Mouse (Mus musculus): ENCODE results near the gene Atp5j2. TPM values are rescaled to one million over a fixed set of nuclear protein-coding genes. Genes with fewer than 3 reads are reported as not detected.

Atp5j2 gene
- polyA plus RNA-seq, 1 experiment from 2014 or later: 582 TPM

DNA sequence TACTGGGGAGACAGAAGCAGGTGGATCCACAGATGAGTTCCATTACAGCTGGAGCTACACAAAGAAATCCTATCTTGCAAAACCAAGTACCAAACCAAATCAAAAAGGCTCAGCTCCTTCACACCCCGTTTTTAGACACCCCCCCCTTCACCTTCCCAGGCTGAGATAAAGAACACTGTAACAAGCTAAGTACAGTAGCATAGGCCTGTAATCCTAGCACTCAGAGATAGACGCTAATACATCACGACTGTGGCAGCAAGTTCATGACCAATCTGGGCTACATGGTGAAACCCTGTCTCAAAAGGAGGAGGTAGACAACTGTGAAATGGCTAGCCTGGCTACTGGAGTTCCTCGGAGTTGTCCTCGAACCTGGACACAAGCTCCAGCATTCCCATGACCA, 1.5 kb downstream of the Atp5j2 start:
- Histone ChIP-seq H3K27ac (peak overlapping the region; percentile 98), H3K9me3 (no peaks in the 10 kb centered on the region), H3K4me3 (peak overlapping the region; percentile 95), H3K27me3 (ENCODE audit: insufficient read depth, poor library complexity, severe bottlenecking) (no peaks in the 10 kb centered on the region), H3K36me3 (peaks cover 62% of the 10 kb centered on the region), H3K4me1 (replicated peaks) (peaks cover 22% of the 10 kb centered on the region)
- 65% methylated on average over 5 of the region's 5 CpGs for WGBS
- DNase-seq (ENCODE audit: low spot score): no peak

GRCm38 (mm10) chr5:145189416-145189815, 2.4 kb downstream of the Atp5j2 start:
- 94% methylated on average over 6 of the region's 6 CpGs for WGBS
- DNase-seq (ENCODE audit: low spot score): no peak
- Histone ChIP-seq H3K36me3 (peaks cover 62% of the 10 kb centered on the region), H3K4me1 (replicated peaks) (peaks cover 22% of the 10 kb centered on the region), H3K27ac (no peak overlapping the region), H3K9me3 (no peaks in the 10 kb centered on the region), H3K27me3 (ENCODE audit: insufficient read depth, poor library complexity, severe bottlenecking) (no peaks in the 10 kb centered on the region), H3K4me3 (peak overlapping the region; percentile 95; the same call in 1 of the 2 replicates)

DNA sequence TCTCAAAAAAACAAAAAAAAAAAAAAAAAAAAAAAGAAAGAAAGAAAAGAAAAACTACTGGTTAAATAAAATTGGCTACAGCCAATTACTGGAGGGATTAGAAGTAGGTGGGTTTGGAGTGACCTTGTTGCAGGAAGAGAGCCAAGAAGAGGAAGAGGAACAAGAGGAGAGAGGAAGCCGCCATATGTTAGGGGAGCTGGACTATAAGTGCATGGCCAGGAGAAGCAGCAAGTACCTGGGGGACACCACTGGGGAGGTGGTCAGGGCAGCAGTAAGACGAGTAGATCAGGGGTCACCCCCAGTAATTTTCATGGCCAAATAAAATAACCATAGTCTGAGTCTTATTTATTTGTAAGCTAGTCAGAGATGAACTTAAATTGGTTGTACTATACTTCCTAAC, 6.6 kb downstream of the Atp5j2 start:
- DNase-seq (ENCODE audit: low spot score): no peak
- WGBS: 91% methylated on average over 2 of the region's 2 CpGs
- Histone ChIP-seq H3K36me3 (peaks cover 93% of the 10 kb centered on the region), H3K27ac (no peak overlapping the region), H3K9me3 (no peaks in the 10 kb centered on the region), H3K4me1 (replicated peaks) (peaks cover 10% of the 10 kb centered on the region), H3K27me3 (ENCODE audit: insufficient read depth, poor library complexity, severe bottlenecking) (no peaks in the 10 kb centered on the region), H3K4me3 (no peak overlapping the region)

DNA sequence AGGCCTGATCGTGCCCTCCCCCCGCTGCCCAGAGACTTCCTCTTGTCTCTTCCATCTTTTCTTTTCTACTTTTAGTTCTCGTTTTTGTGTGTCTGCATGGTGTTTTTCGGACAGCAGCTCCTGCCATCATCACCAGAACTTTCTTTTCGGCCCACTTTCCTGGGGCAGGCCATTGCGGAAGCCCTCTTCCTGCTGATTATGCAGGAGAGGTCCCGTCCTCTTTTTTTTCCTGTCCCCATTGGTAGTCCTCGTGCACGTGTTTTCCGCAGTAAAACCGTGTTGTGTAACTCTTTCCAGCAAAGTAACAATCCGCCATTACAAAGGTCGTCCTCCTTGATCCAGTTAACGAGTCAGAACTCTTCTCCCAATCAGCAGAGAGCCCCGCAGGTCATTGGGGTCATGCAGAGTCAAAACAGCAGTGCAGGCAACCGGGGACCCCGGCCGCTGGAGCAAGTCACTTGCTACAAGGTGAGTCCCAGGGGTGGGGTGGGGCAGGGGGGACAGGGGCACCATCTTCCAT, 13.3 kb downstream of the Atp5j2 start:
- DNase-seq (ENCODE audit: low spot score): no peak
- Histone ChIP-seq H3K9me3 (no peaks in the 10 kb centered on the region), H3K27me3 (ENCODE audit: insufficient read depth, poor library complexity, severe bottlenecking) (no peaks in the 10 kb centered on the region), H3K4me3 (no peak overlapping the region), H3K36me3 (peaks cover 100% of the 10 kb centered on the region), H3K4me1 (replicated peaks) (no peaks in the 10 kb centered on the region), H3K27ac (no peak overlapping the region)
- 87% methylated on average over 18 of the region's 18 CpGs for WGBS

- peak overlapping the region; percentile 91 for H3K27ac ChIP-seq
- H3K4me3 ChIP-seq: peak overlapping the region; percentile 96
- no peak for DNase-seq (ENCODE audit: low spot score)
- WGBS: 0% methylated on average over 28 of the region's 28 CpGs
- no peaks in the 10 kb centered on the region for H3K27me3 ChIP-seq (ENCODE audit: insufficient read depth, poor library complexity, severe bottlenecking)
- peaks cover 22% of the 10 kb centered on the region for H3K4me1 ChIP-seq (replicated peaks)
- H3K9me3 ChIP-seq: no peaks in the 10 kb centered on the region
- H3K36me3 ChIP-seq: peaks cover 54% of the 10 kb centered on the region
Measured at GRCm38 (mm10) chr5:145167306-145167661, 24.6 kb downstream of the Atp5j2 start.

DNA sequence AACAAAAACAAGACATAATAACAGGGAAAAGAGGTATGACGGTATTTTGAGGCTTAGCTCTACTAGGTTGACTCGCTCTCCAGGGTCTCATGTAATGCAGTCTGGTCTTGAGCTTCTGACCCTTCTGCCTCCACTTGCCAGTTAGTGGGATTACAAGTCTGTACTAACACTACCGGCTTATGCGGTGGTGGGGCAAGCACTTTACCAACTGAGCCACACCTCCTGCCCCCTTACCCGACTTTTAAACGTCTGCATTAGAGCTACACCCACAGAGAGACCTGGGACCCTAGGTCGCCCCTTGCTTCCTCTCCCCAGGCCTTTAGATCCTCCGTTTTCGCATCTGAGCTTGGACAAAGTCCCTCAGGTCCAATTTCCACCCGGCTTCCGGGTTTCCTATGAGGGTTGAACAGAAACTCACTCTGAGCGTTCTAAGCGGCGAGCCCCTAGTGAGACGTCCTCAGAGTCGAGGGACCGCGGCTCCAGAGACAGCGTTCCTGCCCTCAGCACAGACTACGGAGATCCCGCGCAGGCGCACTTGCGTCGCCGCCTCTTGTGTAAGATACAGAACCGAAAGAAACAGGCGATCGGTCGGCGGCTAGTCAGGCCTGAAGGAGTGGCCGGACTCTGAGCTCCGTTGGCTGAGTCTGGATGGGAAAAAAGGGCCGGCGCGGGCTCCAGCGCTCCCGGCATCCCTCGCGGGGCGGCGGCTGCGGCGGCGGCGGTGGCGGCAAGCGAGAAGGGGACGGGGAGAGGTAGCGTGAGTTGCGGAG, 25.1 kb downstream of the Atp5j2 start, which contains the start of the genes Ptcd1 and Cpsf4:
Ptcd1 (minus strand) TSS at position 573 of the 770 bp plus-strand sequence.
Cpsf4 (plus strand) TSS at position 678 of the 770 bp plus-strand sequence.
- peaks cover 22% of the 10 kb centered on the region for H3K4me1 ChIP-seq (replicated peaks)

GRCm38 (mm10) chr5:145165184-145165583, 26.7 kb downstream of the Atp5j2 start:
- H3K9me3 ChIP-seq: no peaks in the 10 kb centered on the region
- peak overlapping the region; percentile 18; the same call in 1 of the 2 replicates for H3K4me3 ChIP-seq
- WGBS: 86% methylated on average over 15 of the region's 15 CpGs
- H3K27me3 ChIP-seq (ENCODE audit: insufficient read depth, poor library complexity, severe bottlenecking): no peaks in the 10 kb centered on the region
- no peak for DNase-seq (ENCODE audit: low spot score)
- H3K27ac ChIP-seq: no peak overlapping the region
- H3K36me3 ChIP-seq: peaks cover 53% of the 10 kb centered on the region
- H3K4me1 ChIP-seq (replicated peaks): peaks cover 22% of the 10 kb centered on the region

More for the DNA sequence above, 25.1 kb downstream of the Atp5j2 start, which contains the start of the genes Ptcd1 and Cpsf4:
- DNase-seq (ENCODE audit: low spot score): peak; percentile 99
- WGBS: under 1% methylated on average over 51 of the region's 51 CpGs
- H3K27me3 ChIP-seq (ENCODE audit: insufficient read depth, poor library complexity, severe bottlenecking): no peaks in the 10 kb centered on the region
- peak within 1 kb of the TSS; percentile 96 for H3K4me3 ChIP-seq
- peaks cover 53% of the 10 kb centered on the region for H3K36me3 ChIP-seq
- H3K27ac ChIP-seq: peak within 1 kb of the TSS; percentile 91
- no peaks in the 10 kb centered on the region for H3K9me3 ChIP-seq

GRCm38 (mm10) chr5:145164710-145165109, 27.2 kb downstream of the Atp5j2 start:
- 72% methylated on average over 3 of the region's 3 CpGs for WGBS
- DNase-seq (ENCODE audit: low spot score): no peak
- Histone ChIP-seq H3K27ac (no peak overlapping the region), H3K27me3 (ENCODE audit: insufficient read depth, poor library complexity, severe bottlenecking) (no peaks in the 10 kb centered on the region), H3K9me3 (no peaks in the 10 kb centered on the region), H3K4me3 (no peak overlapping the region), H3K36me3 (peaks cover 54% of the 10 kb centered on the region), H3K4me1 (replicated peaks) (peaks cover 22% of the 10 kb centered on the region)

DNA sequence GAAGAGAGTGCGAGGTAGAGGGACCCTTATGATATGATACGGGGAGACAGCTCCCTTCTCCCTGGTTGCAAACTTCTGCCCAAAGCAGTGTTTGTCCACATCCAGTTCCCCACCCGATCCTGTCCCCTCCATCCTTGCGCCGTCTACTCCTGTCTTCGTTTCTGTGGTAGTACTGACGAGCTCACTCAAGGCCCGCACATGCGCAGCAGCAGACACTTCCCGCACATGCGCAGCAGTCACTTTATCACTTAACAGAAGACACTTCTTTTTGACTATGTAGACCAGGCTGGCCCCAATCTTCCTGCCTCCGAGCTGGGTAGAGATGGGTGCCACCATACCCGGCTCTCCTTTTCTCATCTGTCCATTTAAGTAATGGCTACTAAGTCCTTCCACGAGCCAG, 30.5 kb downstream of the Atp5j2 start:
- H3K9me3 ChIP-seq: no peaks in the 10 kb centered on the region
- peaks cover 86% of the 10 kb centered on the region for H3K36me3 ChIP-seq
- 96% methylated on average over 14 of the region's 14 CpGs for WGBS
- H3K27ac ChIP-seq: no peak overlapping the region
- no peaks in the 10 kb centered on the region for H3K27me3 ChIP-seq (ENCODE audit: insufficient read depth, poor library complexity, severe bottlenecking)
- no peak for DNase-seq (ENCODE audit: low spot score)
- no peak overlapping the region for H3K4me3 ChIP-seq
- peaks cover 6% of the 10 kb centered on the region for H3K4me1 ChIP-seq (replicated peaks)

- peaks cover 98% of the 10 kb centered on the region for H3K36me3 ChIP-seq
- H3K9me3 ChIP-seq: no peaks in the 10 kb centered on the region
- H3K27me3 ChIP-seq (ENCODE audit: insufficient read depth, poor library complexity, severe bottlenecking): no peaks in the 10 kb centered on the region
- DNase-seq (ENCODE audit: low spot score): no peak
- no peak overlapping the region for H3K27ac ChIP-seq
- no peaks in the 10 kb centered on the region for H3K4me1 ChIP-seq (replicated peaks)
- no peak overlapping the region for H3K4me3 ChIP-seq
- WGBS: 93% methylated on average over 5 of the region's 5 CpGs
Measured at GRCm38 (mm10) chr5:145152690-145153089, 39.2 kb downstream of the Atp5j2 start.

GRCm38 (mm10) chr5:145149294-145149693, 42.6 kb downstream of the Atp5j2 start:
- no peaks in the 10 kb centered on the region for H3K27me3 ChIP-seq (ENCODE audit: insufficient read depth, poor library complexity, severe bottlenecking)
- 87% methylated on average over 6 of the region's 6 CpGs for WGBS
- no peak for DNase-seq (ENCODE audit: low spot score)
- no peak overlapping the region for H3K4me3 ChIP-seq
- H3K4me1 ChIP-seq (replicated peaks): no peaks in the 10 kb centered on the region
- H3K27ac ChIP-seq: no peak overlapping the region
- peaks cover 100% of the 10 kb centered on the region for H3K36me3 ChIP-seq
- H3K9me3 ChIP-seq: no peaks in the 10 kb centered on the region

GRCm38 (mm10) chr5:145147748-145148147, 44.1 kb downstream of the Atp5j2 start:
- 94% methylated on average over 5 of the region's 5 CpGs for WGBS
- Histone ChIP-seq H3K4me1 (replicated peaks) (no peaks in the 10 kb centered on the region), H3K36me3 (peaks cover 100% of the 10 kb centered on the region), H3K4me3 (no peak overlapping the region), H3K9me3 (no peaks in the 10 kb centered on the region), H3K27me3 (ENCODE audit: insufficient read depth, poor library complexity, severe bottlenecking) (no peaks in the 10 kb centered on the region), H3K27ac (no peak overlapping the region)
- no peak for DNase-seq (ENCODE audit: low spot score)

DNA sequence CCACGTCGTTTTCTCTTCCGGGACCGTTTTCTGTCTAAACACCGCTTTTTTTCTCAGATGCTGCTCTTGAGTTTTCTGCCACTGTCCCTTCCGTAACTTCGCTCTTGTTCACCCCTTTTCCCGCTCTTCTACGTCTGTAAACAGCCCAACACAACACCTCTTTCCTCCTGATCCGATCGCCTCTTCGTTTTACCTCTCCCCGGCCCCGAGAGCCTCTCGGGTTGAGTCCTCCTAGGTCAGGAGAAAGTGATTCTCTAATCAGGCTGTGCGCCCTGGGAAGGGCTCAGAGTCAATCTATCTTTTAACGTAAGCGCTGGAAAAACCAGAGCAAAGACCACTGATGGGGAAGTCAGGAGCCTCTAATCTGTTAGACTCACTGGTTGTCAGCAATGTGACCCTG, 51.3 kb downstream of the Atp5j2 start:
- WGBS: 2% methylated on average over 18 of the region's 18 CpGs
- DNase-seq (ENCODE audit: low spot score): no peak

More for the DNA sequence above, 51.3 kb downstream of the Atp5j2 start:
- H3K27me3 ChIP-seq (ENCODE audit: insufficient read depth, poor library complexity, severe bottlenecking): no peaks in the 10 kb centered on the region
- peak overlapping the region; percentile 99 for H3K4me3 ChIP-seq
- H3K27ac ChIP-seq: peak overlapping the region; percentile 99
- H3K4me1 ChIP-seq (replicated peaks): peaks cover 28% of the 10 kb centered on the region
- no peaks in the 10 kb centered on the region for H3K9me3 ChIP-seq
- H3K36me3 ChIP-seq: peaks cover 64% of the 10 kb centered on the region
